Mouse (Mus musculus) erythroblast, embryonic 14.5 days (primary cell): ENCODE data around the gene Arhgap15.

ENCODE experiments used
- GATA1 ChIP-seq: IDR thresholded peaks from 2 replicates; pipeline ENCODE4 v1.6.1; 2012; ENCODE audit warnings: low read length, inconsistent platforms, mixed read lengths
- TAL1 ChIP-seq: IDR thresholded peaks from 3 replicates; pipeline ENCODE4 v1.6.1; 2012; ENCODE audit warnings: low read length, inconsistent platforms, mixed read lengths

- no peak for TF ChIP-seq TAL1
- no peak for TF ChIP-seq GATA1
These were observed 337.9 kb downstream of the Arhgap15 start for GRCm38 (mm10) chr2:44086403-44087056.
